Mouse (Mus musculus): ENCODE measurements around the gene Kif23. TPM values are rescaled to one million over a fixed set of nuclear protein-coding genes. Genes with fewer than 3 reads are reported as not detected.
A peak's percentile ranks its signal among the peaks of the same experiment; 100 is the strongest.

Gene Kif23
- polyA plus RNA-seq, 1 experiment from 2014 or later, result 110 TPM

- no peaks in the 10 kb centered on the region for H3K36me3 ChIP-seq (ENCODE audit: control insufficient read depth, insufficient read depth, low read length)
- H3K4me2 ChIP-seq, result no peak overlapping the region
- H3K4me3 ChIP-seq (ENCODE audit: low read depth, low read length), result no peak overlapping the region
- no peaks in the 10 kb centered on the region for H3K9me3 ChIP-seq (ENCODE audit: control insufficient read depth, low read length)
- ATAC-seq (ENCODE audit: low FRiP score), result no peak
- no peak for DNase-seq (ENCODE audit: low spot score, missing footprints)
- H3K27me3 ChIP-seq (ENCODE audit: control insufficient read depth, insufficient read depth, low read length), result peaks cover 5% of the 10 kb centered on the region; the same call in 1 of the 2 replicates
- 55% methylated on average over 7 of the region's 7 CpGs for WGBS
- no peak overlapping the region for H3K9ac ChIP-seq (ENCODE audit: low read length)
- no peak overlapping the region for H3K27ac ChIP-seq (ENCODE audit: low read depth, low read length)
- H3K4me1 ChIP-seq (ENCODE audit: control insufficient read depth, insufficient read depth, low read length), result peaks cover 4% of the 10 kb centered on the region; the same call in 1 of the 2 replicates
Measured at GRCm38 (mm10) chr9:61904201-61904600, 42.4 kb downstream of the Kif23 start.

- DNase-seq (ENCODE audit: low spot score, missing footprints), result no peak
- Histone ChIP-seq H3K36me3 (ENCODE audit: control insufficient read depth, insufficient read depth, low read length) (no peaks in the 10 kb centered on the region), H3K27ac (ENCODE audit: low read depth, low read length) (no peak overlapping the region), H3K4me1 (ENCODE audit: control insufficient read depth, insufficient read depth, low read length) (peaks cover 4% of the 10 kb centered on the region; the same call in 1 of the 2 replicates), H3K9ac (ENCODE audit: low read length) (no peak overlapping the region), H3K4me2 (no peak overlapping the region), H3K27me3 (ENCODE audit: control insufficient read depth, insufficient read depth, low read length) (peaks cover 11% of the 10 kb centered on the region; the same call in 1 of the 2 replicates), H3K4me3 (ENCODE audit: low read depth, low read length) (no peak overlapping the region), H3K9me3 (ENCODE audit: control insufficient read depth, low read length) (no peaks in the 10 kb centered on the region)
- ATAC-seq (ENCODE audit: low FRiP score), result no peak
- WGBS, result 53% methylated on average over 9 of the region's 9 CpGs
Measured at GRCm38 (mm10) chr9:61902445-61902844, 44.1 kb downstream of the Kif23 start.

- Histone ChIP-seq H3K4me2 (no peak overlapping the region), H3K4me3 (ENCODE audit: low read depth, low read length) (no peak overlapping the region), H3K27ac (ENCODE audit: low read depth, low read length) (no peak overlapping the region), H3K9me3 (ENCODE audit: control insufficient read depth, low read length) (no peaks in the 10 kb centered on the region), H3K4me1 (ENCODE audit: control insufficient read depth, insufficient read depth, low read length) (peaks cover 4% of the 10 kb centered on the region; the same call in 1 of the 2 replicates), H3K9ac (ENCODE audit: low read length) (no peak overlapping the region), H3K27me3 (ENCODE audit: control insufficient read depth, insufficient read depth, low read length) (peaks cover 11% of the 10 kb centered on the region; the same call in 1 of the 2 replicates), H3K36me3 (ENCODE audit: control insufficient read depth, insufficient read depth, low read length) (no peaks in the 10 kb centered on the region)
- no peak for ATAC-seq (ENCODE audit: low FRiP score)
- no peak for DNase-seq (ENCODE audit: low spot score, missing footprints)
- WGBS, result 80% methylated on average over 4 of the region's 4 CpGs
Measured at GRCm38 (mm10) chr9:61901574-61901973, 45.0 kb downstream of the Kif23 start.

GRCm38 (mm10) chr9:61899804-61900203, 46.8 kb downstream of the Kif23 start:
- Histone ChIP-seq H3K4me2 (peak overlapping the region; percentile 19; the same call in 1 of the 2 replicates), H3K27ac (ENCODE audit: low read depth, low read length) (no peak overlapping the region), H3K9ac (ENCODE audit: low read length) (no peak overlapping the region), H3K4me1 (ENCODE audit: control insufficient read depth, insufficient read depth, low read length) (peaks cover 4% of the 10 kb centered on the region; the same call in 1 of the 2 replicates), H3K4me3 (ENCODE audit: low read depth, low read length) (no peak overlapping the region), H3K36me3 (ENCODE audit: control insufficient read depth, insufficient read depth, low read length) (no peaks in the 10 kb centered on the region), H3K9me3 (ENCODE audit: control insufficient read depth, low read length) (no peaks in the 10 kb centered on the region), H3K27me3 (ENCODE audit: control insufficient read depth, insufficient read depth, low read length) (peaks cover 11% of the 10 kb centered on the region; the same call in 1 of the 2 replicates)
- ATAC-seq (ENCODE audit: low FRiP score), result peak; percentile 52; the same call in 1 of the 2 replicates
- DNase-seq (ENCODE audit: low spot score, missing footprints), result peak; percentile 98
- WGBS, result 7% methylated on average over 16 of the region's 16 CpGs

GRCm38 (mm10) chr9:61898401-61898800, 48.2 kb downstream of the Kif23 start:
- Histone ChIP-seq H3K4me1 (ENCODE audit: control insufficient read depth, insufficient read depth, low read length) (peaks cover 4% of the 10 kb centered on the region; the same call in 1 of the 2 replicates), H3K36me3 (ENCODE audit: control insufficient read depth, insufficient read depth, low read length) (no peaks in the 10 kb centered on the region), H3K4me2 (no peak overlapping the region), H3K27ac (ENCODE audit: low read depth, low read length) (no peak overlapping the region), H3K9me3 (ENCODE audit: control insufficient read depth, low read length) (no peaks in the 10 kb centered on the region), H3K9ac (ENCODE audit: low read length) (no peak overlapping the region), H3K4me3 (ENCODE audit: low read depth, low read length) (no peak overlapping the region), H3K27me3 (ENCODE audit: control insufficient read depth, insufficient read depth, low read length) (peaks cover 11% of the 10 kb centered on the region; the same call in 1 of the 2 replicates)
- WGBS, result 2% methylated on average over 7 of the region's 8 CpGs
- ATAC-seq (ENCODE audit: low FRiP score) (peak; percentile 55), DNase-seq (ENCODE audit: low spot score, missing footprints) (peak; percentile 98)

- ATAC-seq (ENCODE audit: low FRiP score), result no peak
- Histone ChIP-seq H3K27ac (ENCODE audit: low read depth, low read length) (no peak overlapping the region), H3K9ac (ENCODE audit: low read length) (no peak overlapping the region), H3K27me3 (ENCODE audit: control insufficient read depth, insufficient read depth, low read length) (peaks cover 11% of the 10 kb centered on the region; the same call in 1 of the 2 replicates), H3K36me3 (ENCODE audit: control insufficient read depth, insufficient read depth, low read length) (no peaks in the 10 kb centered on the region), H3K4me1 (ENCODE audit: control insufficient read depth, insufficient read depth, low read length) (no peaks in the 10 kb centered on the region), H3K4me2 (no peak overlapping the region), H3K4me3 (ENCODE audit: low read depth, low read length) (no peak overlapping the region), H3K9me3 (ENCODE audit: control insufficient read depth, low read length) (no peaks in the 10 kb centered on the region)
- 69% methylated on average over 8 of the region's 8 CpGs for WGBS
- DNase-seq (ENCODE audit: low spot score, missing footprints), result no peak
Measured at GRCm38 (mm10) chr9:61895014-61895413, 51.6 kb downstream of the Kif23 start.

GRCm38 (mm10) chr9:61889855-61890254, 56.7 kb downstream of the Kif23 start:
- no peak overlapping the region for H3K27ac ChIP-seq (ENCODE audit: low read depth, low read length)
- WGBS, result 76% methylated on average over 8 of the region's 8 CpGs

GRCm38 (mm10) chr9:61887661-61888379, 58.8 kb downstream of the Kif23 start:
- Histone ChIP-seq H3K27ac (ENCODE audit: low read depth, low read length) (no peak overlapping the region), H3K9ac (ENCODE audit: low read length) (no peak overlapping the region), H3K9me3 (ENCODE audit: control insufficient read depth, low read length) (no peaks in the 10 kb centered on the region), H3K4me3 (ENCODE audit: low read depth, low read length) (no peak overlapping the region), H3K4me2 (no peak overlapping the region), H3K36me3 (ENCODE audit: control insufficient read depth, insufficient read depth, low read length) (no peaks in the 10 kb centered on the region), H3K27me3 (ENCODE audit: control insufficient read depth, insufficient read depth, low read length) (no peaks in the 10 kb centered on the region), H3K4me1 (ENCODE audit: control insufficient read depth, insufficient read depth, low read length) (peaks cover 5% of the 10 kb centered on the region)
- no peak for ATAC-seq (ENCODE audit: low FRiP score)
- DNase-seq (ENCODE audit: low spot score, missing footprints), result no peak
- 75% methylated on average over 11 of the region's 11 CpGs for WGBS

More at GRCm38 (mm10) chr9:61889855-61890254, 56.7 kb downstream of the Kif23 start:
- no peaks in the 10 kb centered on the region; the same call in none of the 2 replicates for H3K4me1 ChIP-seq (ENCODE audit: control insufficient read depth, insufficient read depth, low read length)
- H3K4me3 ChIP-seq (ENCODE audit: low read depth, low read length), result no peak overlapping the region
- no peaks in the 10 kb centered on the region for H3K36me3 ChIP-seq (ENCODE audit: control insufficient read depth, insufficient read depth, low read length)
- no peak for DNase-seq (ENCODE audit: low spot score, missing footprints)
- no peak overlapping the region for H3K9ac ChIP-seq (ENCODE audit: low read length)
- no peak for ATAC-seq (ENCODE audit: low FRiP score)
- H3K4me2 ChIP-seq, result no peak overlapping the region
- no peaks in the 10 kb centered on the region for H3K9me3 ChIP-seq (ENCODE audit: control insufficient read depth, low read length)
- no peaks in the 10 kb centered on the region for H3K27me3 ChIP-seq (ENCODE audit: control insufficient read depth, insufficient read depth, low read length)

GRCm38 (mm10) chr9:61885964-61886363, 60.6 kb downstream of the Kif23 start:
- peaks cover 5% of the 10 kb centered on the region for H3K4me1 ChIP-seq (ENCODE audit: control insufficient read depth, insufficient read depth, low read length)
- no peak for DNase-seq (ENCODE audit: low spot score, missing footprints)
- H3K27ac ChIP-seq (ENCODE audit: low read depth, low read length), result no peak overlapping the region
- H3K4me2 ChIP-seq, result no peak overlapping the region
- no peaks in the 10 kb centered on the region for H3K9me3 ChIP-seq (ENCODE audit: control insufficient read depth, low read length)
- no peak overlapping the region for H3K4me3 ChIP-seq (ENCODE audit: low read depth, low read length)
- H3K27me3 ChIP-seq (ENCODE audit: control insufficient read depth, insufficient read depth, low read length), result no peaks in the 10 kb centered on the region
- no peak overlapping the region for H3K9ac ChIP-seq (ENCODE audit: low read length)
- ATAC-seq (ENCODE audit: low FRiP score), result no peak
- no peaks in the 10 kb centered on the region for H3K36me3 ChIP-seq (ENCODE audit: control insufficient read depth, insufficient read depth, low read length)
- 92% methylated on average over 7 of the region's 7 CpGs for WGBS

Measured in midbrain, embryonic 11.5 days (tissue).